Mouse (Mus musculus): ENCODE data around the gene Fcer1g. TPM values are rescaled to one million over a fixed set of nuclear protein-coding genes. Genes with fewer than 3 reads are reported as not detected.

Gene Fcer1g
- polyA plus RNA-seq, 1 experiment from 2014 or later, result 46.7 TPM

- Histone ChIP-seq H3K4me1 (peaks cover 18% of the 10 kb centered on the region), H3K36me3 (peaks cover 10% of the 10 kb centered on the region), H3K27ac (peak within 1 kb of the TSS; percentile 95), H3K4me3 (peak within 1 kb of the TSS; percentile 72), H3K9ac (peak within 1 kb of the TSS; percentile 51), H3K27me3 (no peaks in the 10 kb centered on the region), H3K4me2 (peak within 1 kb of the TSS; percentile 84), H3K9me3 (no peaks in the 10 kb centered on the region)
- WGBS, result under 1% methylated on average over 28 of the region's 28 CpGs
- ATAC-seq (ENCODE audit: borderline replicate concordance, extremely low read depth, low FRiP score, low TSS enrichment), result peak; percentile 98
These were observed 11.7 kb downstream of the Fcer1g start, which contains the start of gene Tomm40l for GRCm38 (mm10) chr1:171222238-171223155. Gene Tomm40l (minus strand): TSS chr1:171222514.

- no peaks in the 10 kb centered on the region for H3K27me3 ChIP-seq
- peak overlapping the region; percentile 34 for H3K27ac ChIP-seq
- H3K4me3 ChIP-seq, result peak overlapping the region; percentile 72
- H3K9ac ChIP-seq, result peak overlapping the region; percentile 51
- peaks cover 10% of the 10 kb centered on the region for H3K36me3 ChIP-seq
- ATAC-seq (ENCODE audit: borderline replicate concordance, extremely low read depth, low FRiP score, low TSS enrichment), result peak; percentile 2; the same call in 1 of the 2 replicates
- H3K4me1 ChIP-seq, result peaks cover 18% of the 10 kb centered on the region
- peak overlapping the region; percentile 84 for H3K4me2 ChIP-seq
- no peaks in the 10 kb centered on the region for H3K9me3 ChIP-seq
- WGBS, result 5% methylated on average over 22 of the region's 22 CpGs
These were observed 12.6 kb downstream of the Fcer1g start for GRCm38 (mm10) chr1:171221281-171222193.

GRCm38 (mm10) chr1:171220871-171221270 is 13.3 kb downstream of the Fcer1g start:
- 7% methylated on average over 10 of the region's 10 CpGs for WGBS
- peak overlapping the region; percentile 72 for H3K4me3 ChIP-seq
- peak overlapping the region; percentile 84 for H3K4me2 ChIP-seq
- peaks cover 18% of the 10 kb centered on the region for H3K4me1 ChIP-seq
- ATAC-seq (ENCODE audit: borderline replicate concordance, extremely low read depth, low FRiP score, low TSS enrichment), result peak; percentile 16; the same call in 1 of the 2 replicates
- peaks cover 10% of the 10 kb centered on the region for H3K36me3 ChIP-seq
- H3K9me3 ChIP-seq, result no peaks in the 10 kb centered on the region
- H3K9ac ChIP-seq, result peak overlapping the region; percentile 51; the same call in 1 of the 2 replicates
- H3K27me3 ChIP-seq, result no peaks in the 10 kb centered on the region
- peak overlapping the region; percentile 34; the same call in 1 of the 2 replicates for H3K27ac ChIP-seq

GRCm38 (mm10) chr1:171216241-171216955 is 17.8 kb downstream of the Fcer1g start:
- no peak overlapping the region for H3K9ac ChIP-seq

GRCm38 (mm10) chr1:171213801-171214496 is 20.2 kb downstream of the Fcer1g start, which contains the start of gene Nr1i3:
Gene Nr1i3 (plus strand): TSS chr1:171213970.
- no peak for ATAC-seq (ENCODE audit: borderline replicate concordance, extremely low read depth, low FRiP score, low TSS enrichment)

More at GRCm38 (mm10) chr1:171216241-171216955, 17.8 kb downstream of the Fcer1g start:
- no peak overlapping the region for H3K27ac ChIP-seq
- no peak for ATAC-seq (ENCODE audit: borderline replicate concordance, extremely low read depth, low FRiP score, low TSS enrichment)
- 84% methylated on average over 18 of the region's 18 CpGs for WGBS
- peaks cover 10% of the 10 kb centered on the region for H3K36me3 ChIP-seq
- peaks cover 8% of the 10 kb centered on the region for H3K4me1 ChIP-seq
- no peaks in the 10 kb centered on the region for H3K9me3 ChIP-seq
- H3K4me2 ChIP-seq, result no peak overlapping the region
- H3K27me3 ChIP-seq, result no peaks in the 10 kb centered on the region
- no peak overlapping the region for H3K4me3 ChIP-seq

GRCm38 (mm10) chr1:171212854-171213253 is 21.3 kb downstream of the Fcer1g start:
- WGBS, result 35% methylated on average over 3 of the region's 3 CpGs
- Histone ChIP-seq H3K4me3 (no peak overlapping the region), H3K36me3 (no peaks in the 10 kb centered on the region), H3K27me3 (no peaks in the 10 kb centered on the region), H3K9me3 (no peaks in the 10 kb centered on the region), H3K4me1 (no peaks in the 10 kb centered on the region), H3K4me2 (no peak overlapping the region), H3K27ac (no peak overlapping the region), H3K9ac (no peak overlapping the region)
- ATAC-seq (ENCODE audit: borderline replicate concordance, extremely low read depth, low FRiP score, low TSS enrichment), result no peak

More at GRCm38 (mm10) chr1:171213801-171214496, 20.2 kb downstream of the Fcer1g start, which contains the start of gene Nr1i3:
- H3K9me3 ChIP-seq, result no peaks in the 10 kb centered on the region
- no peak within 1 kb of the TSS for H3K4me2 ChIP-seq
- 65% methylated on average over 10 of the region's 10 CpGs for WGBS
- no peaks in the 10 kb centered on the region for H3K27me3 ChIP-seq
- no peaks in the 10 kb centered on the region for H3K36me3 ChIP-seq
- H3K4me1 ChIP-seq, result no peaks in the 10 kb centered on the region
- no peak within 1 kb of the TSS for H3K9ac ChIP-seq
- no peak within 1 kb of the TSS for H3K4me3 ChIP-seq
- no peak within 1 kb of the TSS for H3K27ac ChIP-seq

- no peak overlapping the region for H3K4me2 ChIP-seq
- WGBS, result 15% methylated on average over 4 of the region's 4 CpGs
These were observed 24.8 kb downstream of the Fcer1g start for GRCm38 (mm10) chr1:171209409-171209808.

GRCm38 (mm10) chr1:171205704-171206493 is 28.3 kb downstream of the Fcer1g start:
- 70% methylated on average over 6 of the region's 6 CpGs for WGBS
- Histone ChIP-seq H3K9ac (no peak overlapping the region), H3K4me1 (no peaks in the 10 kb centered on the region), H3K4me3 (no peak overlapping the region), H3K36me3 (no peaks in the 10 kb centered on the region), H3K27ac (no peak overlapping the region), H3K27me3 (0 out of 2 replicates have a peak, but pooled peaks cover 4% of the 10 kb centered on the region), H3K9me3 (no peaks in the 10 kb centered on the region), H3K4me2 (no peak overlapping the region)
- ATAC-seq (ENCODE audit: borderline replicate concordance, extremely low read depth, low FRiP score, low TSS enrichment), result no peak

More at GRCm38 (mm10) chr1:171209409-171209808, 24.8 kb downstream of the Fcer1g start:
- 0 out of 2 replicates have a peak, but pooled peaks cover 4% of the 10 kb centered on the region for H3K27me3 ChIP-seq
- H3K4me1 ChIP-seq, result no peaks in the 10 kb centered on the region
- H3K27ac ChIP-seq, result no peak overlapping the region
- no peaks in the 10 kb centered on the region for H3K36me3 ChIP-seq
- no peaks in the 10 kb centered on the region for H3K9me3 ChIP-seq
- no peak for ATAC-seq (ENCODE audit: borderline replicate concordance, extremely low read depth, low FRiP score, low TSS enrichment)
- no peak overlapping the region for H3K4me3 ChIP-seq
- H3K9ac ChIP-seq, result no peak overlapping the region

- Histone ChIP-seq H3K4me3 (no peak overlapping the region), H3K4me1 (no peaks in the 10 kb centered on the region), H3K27me3 (0 out of 2 replicates have a peak, but pooled peaks cover 4% of the 10 kb centered on the region), H3K9ac (no peak overlapping the region), H3K36me3 (no peaks in the 10 kb centered on the region), H3K9me3 (no peaks in the 10 kb centered on the region), H3K4me2 (no peak overlapping the region), H3K27ac (no peak overlapping the region)
- WGBS, result 54% methylated on average over 7 of the region's 7 CpGs
- ATAC-seq (ENCODE audit: borderline replicate concordance, extremely low read depth, low FRiP score, low TSS enrichment), result no peak
These were observed 29.9 kb downstream of the Fcer1g start for GRCm38 (mm10) chr1:171204249-171204644.

Measured in lung, embryonic 15.5 days (tissue).